Mouse (Mus musculus): Measurements from ENCODE around the gene Chrna1. TPM values are rescaled to one million over a fixed set of nuclear protein-coding genes. Genes with fewer than 3 reads are reported as not detected.
A peak's percentile ranks its signal among the peaks of the same experiment; 100 is the strongest.

Gene Chrna1
- polyA plus RNA-seq, 1 experiment from 2014 or later, result 25.9 TPM

GRCm38 (mm10) chr2:73528516-73529355, 51.4 kb downstream of the Chrna1 start:
- WGBS, result 2% methylated on average over 29 of the region's 59 CpGs
- H3K4me1 ChIP-seq (ENCODE audit: control insufficient read depth, insufficient read depth, low read length), result peaks cover 18% of the 10 kb centered on the region

GRCm38 (mm10) chr2:73527956-73528355, 52.2 kb downstream of the Chrna1 start:
- no peak for ATAC-seq (ENCODE audit: low read depth)
- H3K27ac ChIP-seq (replicated peaks; ENCODE audit: low read depth, low read length), result no peak overlapping the region
- DNase-seq (ENCODE audit: low spot score), result peak; percentile 14
- no peaks in the 10 kb centered on the region for H3K9me3 ChIP-seq (ENCODE audit: control insufficient read depth, low read length)
- 52% methylated on average over 11 of the region's 11 CpGs for WGBS
- peak overlapping the region; percentile 99 for H3K9ac ChIP-seq (ENCODE audit: low read depth, low read length)
- no peaks in the 10 kb centered on the region for H3K36me3 ChIP-seq (ENCODE audit: control insufficient read depth, insufficient read depth, low read length)
- peak overlapping the region; percentile 84 for H3K4me2 ChIP-seq (ENCODE audit: low read depth, low read length)
- H3K4me3 ChIP-seq (ENCODE audit: low read depth, low read length), result peak overlapping the region; percentile 92
- peaks cover 20% of the 10 kb centered on the region for H3K4me1 ChIP-seq (ENCODE audit: control insufficient read depth, insufficient read depth, low read length)
- H3K27me3 ChIP-seq (replicated peaks; ENCODE audit: control insufficient read depth, insufficient read depth, low read length), result no peaks in the 10 kb centered on the region

More at GRCm38 (mm10) chr2:73528516-73529355, 51.4 kb downstream of the Chrna1 start:
- Histone ChIP-seq H3K27me3 (replicated peaks; ENCODE audit: control insufficient read depth, insufficient read depth, low read length) (no peaks in the 10 kb centered on the region), H3K4me3 (ENCODE audit: low read depth, low read length) (peak overlapping the region; percentile 92), H3K27ac (replicated peaks; ENCODE audit: low read depth, low read length) (peak overlapping the region; percentile 92), H3K9ac (ENCODE audit: low read depth, low read length) (peak overlapping the region; percentile 99), H3K9me3 (ENCODE audit: control insufficient read depth, low read length) (no peaks in the 10 kb centered on the region), H3K36me3 (ENCODE audit: control insufficient read depth, insufficient read depth, low read length) (no peaks in the 10 kb centered on the region), H3K4me2 (ENCODE audit: low read depth, low read length) (peak overlapping the region; percentile 84)
- ATAC-seq (ENCODE audit: low read depth), result peak; percentile 72
- DNase-seq (ENCODE audit: low spot score), result peak; percentile 39

GRCm38 (mm10) chr2:73526691-73527090, 53.4 kb downstream of the Chrna1 start:
- ATAC-seq (ENCODE audit: low read depth), result no peak
- no peaks in the 10 kb centered on the region for H3K36me3 ChIP-seq (ENCODE audit: control insufficient read depth, insufficient read depth, low read length)
- WGBS, result 61% methylated on average over 9 of the region's 9 CpGs
- H3K4me2 ChIP-seq (ENCODE audit: low read depth, low read length), result peak overlapping the region; percentile 84
- H3K9ac ChIP-seq (ENCODE audit: low read depth, low read length), result peak overlapping the region; percentile 31; the same call in 1 of the 2 replicates
- 0 out of 2 replicates have a peak overlapping the region, but pooled peaks have one; percentile 35 for H3K27ac ChIP-seq (replicated peaks; ENCODE audit: low read depth, low read length)
- no peaks in the 10 kb centered on the region for H3K9me3 ChIP-seq (ENCODE audit: control insufficient read depth, low read length)
- H3K4me1 ChIP-seq (ENCODE audit: control insufficient read depth, insufficient read depth, low read length), result peaks cover 32% of the 10 kb centered on the region
- H3K27me3 ChIP-seq (replicated peaks; ENCODE audit: control insufficient read depth, insufficient read depth, low read length), result no peaks in the 10 kb centered on the region
- peak overlapping the region; percentile 92 for H3K4me3 ChIP-seq (ENCODE audit: low read depth, low read length)
- DNase-seq (ENCODE audit: low spot score), result peak; percentile 29

- H3K27ac ChIP-seq (replicated peaks; ENCODE audit: low read depth, low read length), result peak overlapping the region; percentile 42; the same call in 1 of the 2 replicates
- 53% methylated on average over 8 of the region's 8 CpGs for WGBS
- H3K36me3 ChIP-seq (ENCODE audit: control insufficient read depth, insufficient read depth, low read length), result no peaks in the 10 kb centered on the region
- H3K27me3 ChIP-seq (replicated peaks; ENCODE audit: control insufficient read depth, insufficient read depth, low read length), result no peaks in the 10 kb centered on the region
- no peaks in the 10 kb centered on the region for H3K9me3 ChIP-seq (ENCODE audit: control insufficient read depth, low read length)
- ATAC-seq (ENCODE audit: low read depth), result no peak
- H3K4me3 ChIP-seq (ENCODE audit: low read depth, low read length), result no peak overlapping the region
- H3K4me2 ChIP-seq (ENCODE audit: low read depth, low read length), result no peak overlapping the region
- DNase-seq (ENCODE audit: low spot score), result no peak
- H3K4me1 ChIP-seq (ENCODE audit: control insufficient read depth, insufficient read depth, low read length), result peaks cover 32% of the 10 kb centered on the region
- H3K9ac ChIP-seq (ENCODE audit: low read depth, low read length), result peak overlapping the region; percentile 37; the same call in 1 of the 2 replicates
Observed at GRCm38 (mm10) chr2:73522891-73523290, 57.2 kb downstream of the Chrna1 start.

- Histone ChIP-seq H3K27ac (replicated peaks; ENCODE audit: low read depth, low read length) (no peak overlapping the region), H3K9me3 (ENCODE audit: control insufficient read depth, low read length) (no peaks in the 10 kb centered on the region), H3K9ac (ENCODE audit: low read depth, low read length) (no peak overlapping the region), H3K36me3 (ENCODE audit: control insufficient read depth, insufficient read depth, low read length) (no peaks in the 10 kb centered on the region), H3K4me2 (ENCODE audit: low read depth, low read length) (no peak overlapping the region), H3K4me3 (ENCODE audit: low read depth, low read length) (no peak overlapping the region), H3K4me1 (ENCODE audit: control insufficient read depth, insufficient read depth, low read length) (peaks cover 27% of the 10 kb centered on the region), H3K27me3 (replicated peaks; ENCODE audit: control insufficient read depth, insufficient read depth, low read length) (no peaks in the 10 kb centered on the region)
- ATAC-seq (ENCODE audit: low read depth) (no peak), DNase-seq (ENCODE audit: low spot score) (no peak)
- 37% methylated on average over 6 of the region's 6 CpGs for WGBS
Observed at GRCm38 (mm10) chr2:73522336-73522735, 57.8 kb downstream of the Chrna1 start.

GRCm38 (mm10) chr2:73521737-73522136, 58.4 kb downstream of the Chrna1 start:
- DNase-seq (ENCODE audit: low spot score) (peak; percentile 69), ATAC-seq (ENCODE audit: low read depth) (peak; percentile 60; the same call in 1 of the 2 replicates)
- H3K4me3 ChIP-seq (ENCODE audit: low read depth, low read length), result no peak overlapping the region
- H3K9ac ChIP-seq (ENCODE audit: low read depth, low read length), result no peak overlapping the region
- peaks cover 21% of the 10 kb centered on the region for H3K4me1 ChIP-seq (ENCODE audit: control insufficient read depth, insufficient read depth, low read length)
- no peak overlapping the region for H3K4me2 ChIP-seq (ENCODE audit: low read depth, low read length)
- no peaks in the 10 kb centered on the region for H3K9me3 ChIP-seq (ENCODE audit: control insufficient read depth, low read length)
- H3K27me3 ChIP-seq (replicated peaks; ENCODE audit: control insufficient read depth, insufficient read depth, low read length), result no peaks in the 10 kb centered on the region
- 15% methylated on average over 5 of the region's 5 CpGs for WGBS
- H3K36me3 ChIP-seq (ENCODE audit: control insufficient read depth, insufficient read depth, low read length), result 0 out of 2 replicates have a peak, but pooled peaks cover 4% of the 10 kb centered on the region
- H3K27ac ChIP-seq (replicated peaks; ENCODE audit: low read depth, low read length), result 0 out of 2 replicates have a peak overlapping the region, but pooled peaks have one; percentile 12

- Histone ChIP-seq H3K9me3 (ENCODE audit: control insufficient read depth, low read length) (no peaks in the 10 kb centered on the region), H3K36me3 (ENCODE audit: control insufficient read depth, insufficient read depth, low read length) (peaks cover 9% of the 10 kb centered on the region; the same call in 1 of the 2 replicates), H3K27ac (replicated peaks; ENCODE audit: low read depth, low read length) (peak overlapping the region; percentile 41), H3K9ac (ENCODE audit: low read depth, low read length) (no peak overlapping the region), H3K4me3 (ENCODE audit: low read depth, low read length) (no peak overlapping the region), H3K4me1 (ENCODE audit: control insufficient read depth, insufficient read depth, low read length) (peaks cover 17% of the 10 kb centered on the region), H3K4me2 (ENCODE audit: low read depth, low read length) (no peak overlapping the region), H3K27me3 (replicated peaks; ENCODE audit: control insufficient read depth, insufficient read depth, low read length) (no peaks in the 10 kb centered on the region)
- peak; percentile 82 for DNase-seq (ENCODE audit: low spot score)
- 39% methylated on average over 5 of the region's 5 CpGs for WGBS
- no peak for ATAC-seq (ENCODE audit: low read depth)
Observed at GRCm38 (mm10) chr2:73518966-73519365, 61.2 kb downstream of the Chrna1 start.

GRCm38 (mm10) chr2:73518311-73518710, 61.8 kb downstream of the Chrna1 start:
- Histone ChIP-seq H3K27ac (replicated peaks; ENCODE audit: low read depth, low read length) (peak overlapping the region; percentile 41; the same call in 1 of the 2 replicates), H3K9me3 (ENCODE audit: control insufficient read depth, low read length) (no peaks in the 10 kb centered on the region), H3K4me2 (ENCODE audit: low read depth, low read length) (no peak overlapping the region), H3K4me1 (ENCODE audit: control insufficient read depth, insufficient read depth, low read length) (peaks cover 17% of the 10 kb centered on the region), H3K9ac (ENCODE audit: low read depth, low read length) (no peak overlapping the region), H3K27me3 (replicated peaks; ENCODE audit: control insufficient read depth, insufficient read depth, low read length) (no peaks in the 10 kb centered on the region), H3K36me3 (ENCODE audit: control insufficient read depth, insufficient read depth, low read length) (peaks cover 9% of the 10 kb centered on the region; the same call in 1 of the 2 replicates), H3K4me3 (ENCODE audit: low read depth, low read length) (no peak overlapping the region)
- DNase-seq (ENCODE audit: low spot score), result no peak
- ATAC-seq (ENCODE audit: low read depth), result no peak
- WGBS, result 89% methylated on average over 2 of the region's 2 CpGs
